8 mouse cellular contexts compared by ENCODE assay signal in the genomic region with DNA sequence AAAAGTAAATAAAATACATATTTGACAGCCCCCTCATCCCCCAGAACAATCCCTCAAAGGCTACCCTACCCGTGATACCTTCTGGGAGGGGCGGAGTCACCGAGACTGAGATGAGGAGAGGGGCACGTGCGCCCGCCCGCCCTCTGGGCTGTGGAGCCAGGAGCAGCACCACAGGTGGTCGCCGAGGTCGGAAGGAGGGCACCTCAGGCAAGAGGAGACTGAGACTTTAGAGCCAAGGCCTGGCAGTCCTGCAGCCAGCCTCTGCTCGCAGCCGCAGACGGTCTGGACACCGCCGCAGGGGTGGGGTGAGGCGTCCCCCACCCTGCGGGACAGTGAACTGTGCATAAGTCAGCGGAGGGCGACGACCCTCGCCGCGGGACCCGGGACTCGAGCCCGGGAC. TPM values are rescaled to one million over a fixed set of nuclear protein-coding genes. Genes with fewer than 3 reads are reported as not detected.
DNase-seq lines count a peak whose midpoint lies in the region; ATAC-seq and TF ChIP-seq lines count a peak whose summit lies in the region.

No protein-coding gene starts in this region.

- H3K27me3 ChIP-seq in heart, embryonic 10.5 days (ENCODE audit: insufficient read depth, poor library complexity, severe bottlenecking): peaks cover 61% of the 10 kb centered on the region
- no peaks in the 10 kb centered on the region for H3K27me3 ChIP-seq in C2C12 (ENCODE audit: control insufficient read depth, insufficient read depth, insufficient read length)
- peaks cover 46% of the 10 kb centered on the region for H3K27me3 ChIP-seq in embryonic facial prominence, embryonic 13.5 days
- H3K27me3 ChIP-seq in liver, embryonic 12.5 days (replicated peaks): peaks cover 76% of the 10 kb centered on the region

- H3K4me3 ChIP-seq in heart, embryonic 10.5 days: peak overlapping the region; percentile 74
- peak overlapping the region; percentile 95 for H3K4me3 ChIP-seq in C2C12 (ENCODE audit: insufficient read depth, poor library complexity, severe bottlenecking)
- peak overlapping the region; percentile 62 for H3K4me3 ChIP-seq in embryonic facial prominence, embryonic 13.5 days
- H3K4me3 ChIP-seq in liver, embryonic 12.5 days: peak overlapping the region; percentile 55

- 3% methylated on average over 26 of the region's 26 CpGs for WGBS in heart, embryonic 10.5 days
- whole genome bisulfite sequencing in embryonic facial prominence, embryonic 13.5 days: 2% methylated on average over 26 of the region's 26 CpGs
- WGBS in liver, embryonic 12.5 days (ENCODE audit: insufficient replicate concordance): 5% methylated on average over 26 of the region's 26 CpGs

- ATAC-seq in embryonic facial prominence, embryonic 13.5 days (ENCODE audit: insufficient number of reproducible peaks, insufficient read depth, low FRiP score, low TSS enrichment, low read depth): no peak
- ATAC-seq in liver, embryonic 12.5 days: no peak

- peak overlapping the region; percentile 80 for H3K9ac ChIP-seq in embryonic facial prominence, embryonic 13.5 days
- H3K9ac ChIP-seq in liver, embryonic 12.5 days: peak overlapping the region; percentile 12; the same call in 1 of the 2 replicates

- peaks cover 9% of the 10 kb centered on the region for H3K79me3 ChIP-seq in C2C12 (ENCODE audit: low read depth)

- TF ChIP-seq CTCF in C2C12 (IDR thresholded peaks at IDR 0.05; ENCODE audit: control insufficient read depth, insufficient read depth, insufficient read length): no peak

- no peak for DNase-seq in heart, embryonic 10.5 days (ENCODE audit: low spot score)
- no peak for DNase-seq in heart, postnatal 36 days
- DNase-seq in thymus, postnatal 36 days: peak; percentile 31 to 64
- DNase-seq in ovary, postnatal 36 days (ENCODE audit: low spot score): no peak
- DNase-seq in urinary bladder, postnatal 10 days (ENCODE audit: low spot score): no peak

- no peaks in the 10 kb centered on the region for H3K36me3 ChIP-seq in heart, embryonic 10.5 days
- peaks cover 6% of the 10 kb centered on the region for H3K36me3 ChIP-seq in C2C12 (ENCODE audit: control insufficient read depth, insufficient read depth)
- H3K36me3 ChIP-seq in embryonic facial prominence, embryonic 13.5 days: no peaks in the 10 kb centered on the region
- H3K36me3 ChIP-seq in liver, embryonic 12.5 days: no peaks in the 10 kb centered on the region

- H3K79me2 ChIP-seq in C2C12 (ENCODE audit: control insufficient read depth, insufficient read depth): peaks cover 19% of the 10 kb centered on the region

- peaks cover 81% of the 10 kb centered on the region for H3K4me1 ChIP-seq in heart, embryonic 10.5 days
- H3K4me1 ChIP-seq in embryonic facial prominence, embryonic 13.5 days: peaks cover 70% of the 10 kb centered on the region
- H3K4me1 ChIP-seq in liver, embryonic 12.5 days: peaks cover 67% of the 10 kb centered on the region

- peak overlapping the region; percentile 91 for H3K4me2 ChIP-seq in embryonic facial prominence, embryonic 13.5 days
- H3K4me2 ChIP-seq in liver, embryonic 12.5 days: peak overlapping the region; percentile 95

- H3K9me3 ChIP-seq in heart, embryonic 10.5 days: no peaks in the 10 kb centered on the region
- H3K9me3 ChIP-seq in embryonic facial prominence, embryonic 13.5 days: no peaks in the 10 kb centered on the region
- no peaks in the 10 kb centered on the region for H3K9me3 ChIP-seq in liver, embryonic 12.5 days (replicated peaks)

- peak overlapping the region; percentile 84 for H3K27ac ChIP-seq in heart, embryonic 10.5 days
- peak overlapping the region; percentile 33 for H3K27ac ChIP-seq in embryonic facial prominence, embryonic 13.5 days
- H3K27ac ChIP-seq in liver, embryonic 12.5 days: no peak overlapping the region

- H3ac ChIP-seq in C2C12 (ENCODE audit: control insufficient read depth, insufficient read length, low read depth): peak overlapping the region; percentile 36

- intact Hi-C loops in heart, postnatal 36 days (cut with DNase I): no loop called here

TF ChIP-seq in C2C12, 6 proteins besides CTCF, POLR2A, EP300 and RAD21:
- no peak for TF ChIP-seq FOSL1 (IDR thresholded peaks at IDR 0.05; ENCODE audit: insufficient read depth, low read length, poor library complexity, severe bottlenecking)
- TF ChIP-seq USF1 (IDR thresholded peaks at IDR 0.05; ENCODE audit: low read depth): no peak
- no peak for TF ChIP-seq MYOD1 (IDR thresholded peaks at IDR 0.05; ENCODE audit: control insufficient read depth, insufficient read length, low read depth)
- TF ChIP-seq MYOG (IDR thresholded peaks at IDR 0.05; ENCODE audit: control insufficient read depth, extremely low read depth, insufficient read length): no peak
- TF ChIP-seq CEBPB (IDR thresholded peaks at IDR 0.05; ENCODE audit: low read depth): no peak
- no peak for TF ChIP-seq MAX (IDR thresholded peaks at IDR 0.05)

RNA-seq across cellular contexts. Expression of gene Gadd45b, which starts 1.8 kb away (rescaled TPM):
- 17.1 and 20.1 TPM in 2 replicates for polyA plus RNA-seq in heart, embryonic 10.5 days (2016; fragmentation: Nextera tagmentation; extraction: Ambion mirVana)
- total RNA-seq in heart, postnatal 36 days (2021): 10 to 100 TPM; 11.0 to 18.7 TPM
- polyA plus RNA-seq in C2C12 (2012; fragmentation: generic; extraction: Trizol): 37.2 TPM
- 29.0 and 29.9 TPM in 2 replicates for polyA plus RNA-seq in embryonic facial prominence, embryonic 13.5 days (2015; fragmentation: Nextera tagmentation; extraction: Ambion mirVana)
- 1.6 and 2.0 TPM in 2 replicates for polyA plus RNA-seq in liver, embryonic 12.5 days (2016; fragmentation: Nextera tagmentation; extraction: Ambion mirVana)

RNA-seq across cellular contexts. Expression of gene Lmnb2, which starts 13.7 kb away (rescaled TPM):
- 39.7 and 47.3 TPM in 2 replicates for polyA plus RNA-seq in heart, embryonic 10.5 days (2016; fragmentation: Nextera tagmentation; extraction: Ambion mirVana)
- 1 to 10 TPM; 3.6 to 4.9 TPM for total RNA-seq in heart, postnatal 36 days (2021)
- 66.4 TPM for polyA plus RNA-seq in C2C12 (2012; fragmentation: generic; extraction: Trizol)
- polyA plus RNA-seq in embryonic facial prominence, embryonic 13.5 days (2015; fragmentation: Nextera tagmentation; extraction: Ambion mirVana): 51.5 and 63.4 TPM in 2 replicates
- polyA plus RNA-seq in liver, embryonic 12.5 days (2016; fragmentation: Nextera tagmentation; extraction: Ambion mirVana): 23.1 and 23.6 TPM in 2 replicates

RNA-seq across cellular contexts. Expression of gene Timm13, which starts 30.9 kb away (rescaled TPM):
- polyA plus RNA-seq in heart, embryonic 10.5 days (2016; fragmentation: Nextera tagmentation; extraction: Ambion mirVana): 348 and 363 TPM in 2 replicates
- 100 to 1,000 TPM; 129 to 145 TPM for total RNA-seq in heart, postnatal 36 days (2021)
- 263 TPM for polyA plus RNA-seq in C2C12 (2012; fragmentation: generic; extraction: Trizol)
- polyA plus RNA-seq in embryonic facial prominence, embryonic 13.5 days (2015; fragmentation: Nextera tagmentation; extraction: Ambion mirVana): 317 and 358 TPM in 2 replicates
- polyA plus RNA-seq in liver, embryonic 12.5 days (2016; fragmentation: Nextera tagmentation; extraction: Ambion mirVana): 271 and 301 TPM in 2 replicates

Comparison
In these comparisons a context has a peak if more than half of its experiments do, and no peak if none do; other contexts are left out.
1. DNase-seq: peak in thymus, postnatal 36 days (2 of 2); none in heart, embryonic 10.5 days (single experiment), heart, postnatal 36 days (0 of 2), ovary, postnatal 36 days (single experiment) and urinary bladder, postnatal 10 days (single experiment).
2. Peak in every context shown above with its lines, with median percentiles within 50 percentile points of each other: H3K4me3 ChIP-seq.